Comparison of ENCODE assay signal across 30 mouse cellular contexts in genomic region chr17:16166731-16167130, GRCm38 (mm10).
DNase-seq lines count a peak whose midpoint lies in the region; ATAC-seq lines count a peak whose summit lies in the region.
"Had no signal": no experiment of that assay in that cellular context is flagged by ENCODE, and none has a peak within 500 bp of the region (broad histone marks: within the 10 kb centered on the region; RNA-seq: fewer than 3 reads in every experiment).

No protein-coding gene starts in this region.

- no peak for ATAC-seq in heart, embryonic 12.5 days (ENCODE audit: insufficient number of reproducible peaks, low FRiP score)
- no peak for ATAC-seq in megakaryocyte-erythroid progenitor cell, adult 5-6 weeks (replicated peaks; ENCODE audit: low FRiP score, low TSS enrichment, poor library complexity, severe bottlenecking)
- ATAC-seq in liver, embryonic 11.5 days (replicated peaks; ENCODE audit: low FRiP score), result no peak
- ATAC-seq: forebrain, embryonic 13.5 days; intestine, postnatal 0 days; midbrain, embryonic 15.5 days; Patski had no signal

- H3K4me3 ChIP-seq in heart, embryonic 12.5 days, result no peak overlapping the region
- H3K4me3 ChIP-seq in liver, embryonic 11.5 days (ENCODE audit: low read depth, low read length), result no peak overlapping the region
- H3K4me3 ChIP-seq: forebrain, embryonic 13.5 days; heart, embryonic 13.5 days; liver, embryonic 15.5 days; midbrain, embryonic 10.5 days; midbrain, embryonic 15.5 days; neural tube, embryonic 15.5 days had no signal

- no peak overlapping the region for H3K27ac ChIP-seq in heart, embryonic 12.5 days (ENCODE audit: poor library complexity, severe bottlenecking)
- no peak overlapping the region for H3K27ac ChIP-seq in liver, embryonic 11.5 days (ENCODE audit: low read depth, low read length)
- H3K27ac ChIP-seq: forebrain, embryonic 13.5 days; heart, embryonic 13.5 days; hindbrain, embryonic 14.5 days; liver, embryonic 15.5 days; midbrain, embryonic 10.5 days; midbrain, embryonic 15.5 days; neural tube, embryonic 15.5 days had no signal

- intact Hi-C loops in heart, postnatal 25 days (cut with DNase I), result loop anchor here (10.0 kb wide), 1 partner anchor 92 kb away; no protein-coding TSS in a partner anchor

- DNase-seq in heart, adult 11 months, result peak; percentile 95
- peak; percentile 44 for DNase-seq in adipocyte (ENCODE audit: low spot score)
- DNase-seq in gastrocnemius, postnatal 25 days, result peak; percentile 54
- peak; percentile 22 for DNase-seq in heart, postnatal 25 days (ENCODE audit: low spot score)
- no peak for DNase-seq in liver, embryonic 11.5 days (ENCODE audit: low spot score)
- DNase-seq in cerebellum, adult 8-10 months, result no peak
- DNase-seq: adrenal gland, postnatal 25 days; cerebellum, adult 11-12 months; cerebellum, postnatal 14 days; kidney, adult 9 months; kidney, postnatal 14 days; left cerebral cortex, postnatal 4 days; liver; lung, embryonic 14.5 days; lung, postnatal 14 days; retina, postnatal 1 day; right cerebral cortex, postnatal 14 days; thymus, postnatal 14 days had no signal

- H3K9ac ChIP-seq in heart, embryonic 12.5 days, result no peak overlapping the region
- no peak overlapping the region for H3K9ac ChIP-seq in liver, embryonic 11.5 days (ENCODE audit: low read depth, low read length)
- H3K9ac ChIP-seq: forebrain, embryonic 13.5 days; heart, embryonic 13.5 days; hindbrain, embryonic 14.5 days; liver, embryonic 15.5 days; lung, embryonic 14.5 days; midbrain, embryonic 15.5 days; neural tube, embryonic 15.5 days had no signal

- no peaks in the 10 kb centered on the region for H3K4me1 ChIP-seq in heart, embryonic 12.5 days (replicated peaks)
- H3K4me1 ChIP-seq in liver, embryonic 11.5 days (replicated peaks; ENCODE audit: control insufficient read depth, insufficient read depth, low read length), result no peaks in the 10 kb centered on the region
- H3K4me1 ChIP-seq: forebrain, embryonic 13.5 days; heart, embryonic 13.5 days; liver, embryonic 15.5 days; midbrain, embryonic 10.5 days; midbrain, embryonic 15.5 days; neural tube, embryonic 15.5 days had no signal

- H3K9me3 ChIP-seq in heart, embryonic 12.5 days (replicated peaks), result no peaks in the 10 kb centered on the region
- H3K9me3 ChIP-seq in liver, embryonic 11.5 days (ENCODE audit: control insufficient read depth, low read length), result no peaks in the 10 kb centered on the region
- H3K9me3 ChIP-seq: forebrain, embryonic 13.5 days; G1E; heart, embryonic 13.5 days; liver, embryonic 15.5 days; midbrain, embryonic 10.5 days; midbrain, embryonic 15.5 days; neural tube, embryonic 15.5 days had no signal

- H3K36me3 ChIP-seq in heart, embryonic 12.5 days, result no peaks in the 10 kb centered on the region
- H3K36me3 ChIP-seq in liver, embryonic 11.5 days (ENCODE audit: control insufficient read depth, insufficient read depth, low read length), result no peaks in the 10 kb centered on the region
- H3K36me3 ChIP-seq: G1E; heart, embryonic 13.5 days; liver, embryonic 15.5 days; midbrain, embryonic 10.5 days; midbrain, embryonic 15.5 days; neural tube, embryonic 15.5 days had no signal

- no peak overlapping the region for H3K4me2 ChIP-seq in heart, embryonic 12.5 days
- no peak overlapping the region for H3K4me2 ChIP-seq in liver, embryonic 11.5 days
- H3K4me2 ChIP-seq: forebrain, embryonic 13.5 days; heart, embryonic 13.5 days; hindbrain, embryonic 14.5 days; liver, embryonic 15.5 days; lung, embryonic 14.5 days; midbrain, embryonic 15.5 days; neural tube, embryonic 15.5 days had no signal

- H3K27me3 ChIP-seq in heart, embryonic 12.5 days (replicated peaks), result no peaks in the 10 kb centered on the region
- no peaks in the 10 kb centered on the region for H3K27me3 ChIP-seq in liver, embryonic 11.5 days (replicated peaks; ENCODE audit: control insufficient read depth, insufficient read depth, low read length)
- H3K27me3 ChIP-seq: forebrain, embryonic 13.5 days; heart, embryonic 13.5 days; liver, embryonic 15.5 days; midbrain, embryonic 15.5 days; neural tube, embryonic 15.5 days; Patski had no signal

- 55% methylated on average over 2 of the region's 2 CpGs for WGBS in heart, embryonic 12.5 days
- 51% methylated on average over 2 of the region's 2 CpGs for WGBS in liver, embryonic 11.5 days

Comparison
In these comparisons a context has a peak if more than half of its experiments do, and no peak if none do; other contexts are left out.
1. DNase-seq: peak in heart, adult 11 months (single experiment), adipocyte (single experiment), gastrocnemius, postnatal 25 days (single experiment) and heart, postnatal 25 days (single experiment); none in liver, embryonic 11.5 days (single experiment) and cerebellum, adult 8-10 months (single experiment).